ENCODE assay signal across 15 mouse cellular contexts in genomic region chr5:113372449-113372848, GRCm38 (mm10). TPM values are rescaled to one million over a fixed set of nuclear protein-coding genes. Genes with fewer than 3 reads are reported as not detected.
A peak's percentile ranks its signal among the peaks of the same experiment; 100 is the strongest.
DNase-seq lines count a peak whose midpoint lies in the region; ATAC-seq and TF ChIP-seq lines count a peak whose summit lies in the region.
"Had no signal": no experiment of that assay in that cellular context is flagged by ENCODE, and none has a peak within 500 bp of the region (broad histone marks: within the 10 kb centered on the region; RNA-seq: fewer than 3 reads in every experiment).

No protein-coding gene starts in this region.

- no peak for TF ChIP-seq CTCF in hindbrain, postnatal 0 days (IDR thresholded peaks at IDR 0.05; ENCODE audit: low read depth)
- no peak for TF ChIP-seq CTCF in midbrain, postnatal 0 days (IDR thresholded peaks at IDR 0.05)

- peaks cover 13% of the 10 kb centered on the region for H3K4me1 ChIP-seq in forebrain, embryonic 12.5 days
- H3K4me1 ChIP-seq in hindbrain, postnatal 0 days (ENCODE audit: insufficient read depth, low read length), result no peaks in the 10 kb centered on the region; the same call in 1 of the 2 replicates
- H3K4me1 ChIP-seq in midbrain, postnatal 0 days (ENCODE audit: insufficient read depth, low read length), result 0 out of 2 replicates have a peak, but pooled peaks cover 7% of the 10 kb centered on the region

- peak overlapping the region; percentile 37; the same call in 1 of the 2 replicates for H3K4me3 ChIP-seq in forebrain, embryonic 12.5 days (replicated peaks)
- H3K4me3 ChIP-seq in hindbrain, postnatal 0 days (ENCODE audit: low read length), result no peak overlapping the region
- H3K4me3 ChIP-seq in midbrain, postnatal 0 days (ENCODE audit: low read depth, low read length), result no peak overlapping the region

- 67% methylated on average over 4 of the region's 4 CpGs for WGBS in forebrain, embryonic 12.5 days
- 55% methylated on average over 4 of the region's 4 CpGs for WGBS in hindbrain, postnatal 0 days
- 53% methylated on average over 4 of the region's 4 CpGs for WGBS in midbrain, postnatal 0 days

- no peaks in the 10 kb centered on the region for H3K9me3 ChIP-seq in forebrain, embryonic 12.5 days
- H3K9me3 ChIP-seq in hindbrain, postnatal 0 days (ENCODE audit: low read length), result no peaks in the 10 kb centered on the region
- no peaks in the 10 kb centered on the region for H3K9me3 ChIP-seq in midbrain, postnatal 0 days (ENCODE audit: low read length)
- H3K9me3 ChIP-seq: intestine, embryonic 15.5 days had no signal

- intact Hi-C loops in gastrocnemius, postnatal 36 days (cut with DNase I), result no loop called here

- peak; percentile 25; the same call in 1 of the 2 replicates for ATAC-seq in forebrain, embryonic 12.5 days (ENCODE audit: low FRiP score)
- ATAC-seq in hindbrain, postnatal 0 days, result peak; percentile 11; the same call in 1 of the 2 replicates
- 0 out of 2 replicates have a peak, but pooled peaks have one; percentile 13 for ATAC-seq in midbrain, postnatal 0 days (ENCODE audit: low FRiP score)
- ATAC-seq: intestine, embryonic 15.5 days had no signal

- peak overlapping the region; percentile 65 for H3K4me2 ChIP-seq in forebrain, embryonic 12.5 days
- H3K4me2 ChIP-seq in hindbrain, postnatal 0 days (ENCODE audit: low read depth, low read length), result peak overlapping the region; percentile 55; the same call in 1 of the 2 replicates
- no peak overlapping the region; the same call in 1 of the 2 replicates for H3K4me2 ChIP-seq in midbrain, postnatal 0 days (ENCODE audit: low read depth, low read length, poor library complexity, severe bottlenecking)

- H3K27me3 ChIP-seq in forebrain, embryonic 12.5 days, result peaks cover 10% of the 10 kb centered on the region; the same call in 1 of the 2 replicates
- no peaks in the 10 kb centered on the region for H3K27me3 ChIP-seq in hindbrain, postnatal 0 days (ENCODE audit: insufficient read depth, low read length)
- no peaks in the 10 kb centered on the region for H3K27me3 ChIP-seq in midbrain, postnatal 0 days (ENCODE audit: insufficient read depth, low read length)
- H3K27me3 ChIP-seq: intestine, embryonic 15.5 days had no signal

- no peaks in the 10 kb centered on the region for H3K36me3 ChIP-seq in forebrain, embryonic 12.5 days (replicated peaks)
- H3K36me3 ChIP-seq in hindbrain, postnatal 0 days (ENCODE audit: insufficient read depth, low read length), result no peaks in the 10 kb centered on the region
- no peaks in the 10 kb centered on the region for H3K36me3 ChIP-seq in midbrain, postnatal 0 days (ENCODE audit: insufficient read depth, low read length)
- H3K36me3 ChIP-seq: intestine, embryonic 15.5 days had no signal

- DNase-seq in cerebellum, adult 9-11 months, result peak; percentile 50
- DNase-seq in cerebellum, postnatal 36 days, result no peak
- no peak for DNase-seq in hindbrain, postnatal 0 days (ENCODE audit: low spot score)
- DNase-seq in midbrain, postnatal 0 days (ENCODE audit: low spot score), result no peak
- no peak for DNase-seq in thymus, postnatal 10 days (ENCODE audit: low spot score in 2 of 2)
- DNase-seq in gastrocnemius, postnatal 36 days, result no peak
- DNase-seq in layer of hippocampus, postnatal 36 days, result no peak
- DNase-seq: adrenal gland, postnatal 14 days; kidney, postnatal 4 days; thymus, adult 18-20 months had no signal

- peak overlapping the region; percentile 54; the same call in 1 of the 2 replicates for H3K9ac ChIP-seq in forebrain, embryonic 12.5 days
- no peak overlapping the region; the same call in 1 of the 2 replicates for H3K9ac ChIP-seq in hindbrain, postnatal 0 days (replicated peaks; ENCODE audit: low read length)
- H3K9ac ChIP-seq in midbrain, postnatal 0 days (replicated peaks; ENCODE audit: low read length, poor library complexity, severe bottlenecking), result no peak overlapping the region
- H3K9ac ChIP-seq: intestine, embryonic 15.5 days had no signal

- H3K27ac ChIP-seq in forebrain, embryonic 12.5 days, result peak overlapping the region; percentile 68
- H3K27ac ChIP-seq in hindbrain, postnatal 0 days, result no peak overlapping the region
- 0 out of 2 replicates have a peak overlapping the region, but pooled peaks have one; percentile 63 for H3K27ac ChIP-seq in midbrain, postnatal 0 days (ENCODE audit: low read depth, low read length)
- H3K27ac ChIP-seq: intestine, embryonic 15.5 days had no signal

RNA-seq across cellular contexts. Expression of gene Aym1, which starts 15.4 kb away (rescaled TPM):
- polyA plus RNA-seq in forebrain, embryonic 12.5 days (2016; fragmentation: Nextera tagmentation; extraction: Ambion mirVana), result not detected in 2 replicates
- total RNA-seq in hindbrain, postnatal 0 days (2014; rRNA removed), result not detected in 2 replicates
- not detected in 2 replicates for polyA plus RNA-seq in hindbrain, postnatal 0 days (2015; fragmentation: Nextera tagmentation; extraction: Ambion mirVana)
- not detected in 2 replicates for total RNA-seq in midbrain, postnatal 0 days (2014; rRNA removed)
- not detected in 2 replicates for polyA plus RNA-seq in midbrain, postnatal 0 days (2015; fragmentation: Nextera tagmentation; extraction: Ambion mirVana)
- not detected for total RNA-seq in gastrocnemius, postnatal 36 days (2021)
- not detected for total RNA-seq in layer of hippocampus, postnatal 36 days (2021)
- total RNA-seq: adrenal gland, postnatal 14 days; gastrocnemius, postnatal 4 days; liver, adult 2 months had no signal
- polyA plus RNA-seq: heart, embryonic 16.5 days; intestine, embryonic 15.5 days; liver, adult 2 months had no signal
